Mouse (Mus musculus): ENCODE measurements around the gene Arap1.

- no peak for TF ChIP-seq CTCF (IDR thresholded peaks at IDR 0.05; ENCODE audit: extremely low read depth, insufficient read depth, insufficient read length, insufficient replicate concordance)
- no peak for TF ChIP-seq POLR2A (IDR thresholded peaks at IDR 0.05; ENCODE audit: low read depth, low read length)
Observed at GRCm38 (mm10) chr7:101385866-101386452, 38.1 kb downstream of the Arap1 start.
